Mouse (Mus musculus): ENCODE measurements at regions not wholly inside any gene's neighbourhood (a gene's known extent, or its start where the extent isn't known, plus 50 kb on each side); places are given as distances from the start of the nearest gene placed in this dataset.

DNA sequence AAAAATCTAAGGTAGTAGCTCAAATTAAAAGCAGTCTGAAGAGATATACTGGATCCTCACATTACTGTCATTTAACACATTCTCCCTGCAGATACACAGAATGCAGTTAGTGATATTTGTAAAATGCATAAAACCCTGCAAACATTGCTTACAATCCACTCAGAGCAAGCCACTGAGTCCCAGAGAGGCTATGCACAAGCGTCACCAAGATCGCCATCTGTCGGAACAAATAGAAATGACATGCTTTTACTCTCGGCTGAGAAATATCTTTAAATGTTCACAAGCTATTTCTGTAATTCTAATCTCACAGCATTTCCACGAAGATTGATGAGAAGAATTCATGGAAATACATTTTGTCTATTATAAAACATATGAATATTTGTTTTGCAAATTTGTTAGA is 139.7 kb upstream of the Steap4 start:
- TF ChIP-seq POLR2A (IDR thresholded peaks at IDR 0.05; ENCODE audit: borderline replicate concordance, extremely low read depth, low read depth, low read length) (no peak), CTCF (IDR thresholded peaks at IDR 0.05; ENCODE audit: insufficient read depth, low read length) (peak; percentile 16; the same call in 1 of the 2 replicates)

Data from lung, adult 2 months (tissue).